Mouse (Mus musculus) urinary bladder, postnatal 14 days (tissue): ENCODE measurements around the gene Igf2r.

Source experiments
- DNase-seq: peaks from one replicate; pipeline ENCODE4 v3.0.0; 2021; ENCODE audit warnings: low spot score

The Igf2r gene

GRCm38 (mm10) chr17:12672285-12672790 is 97.1 kb downstream of the Igf2r start:
- no peak for DNase-seq

GRCm38 (mm10) chr17:12671029-12671605 is 98.3 kb downstream of the Igf2r start:
- no peak for DNase-seq

- DNase-seq = no peak
Observed at GRCm38 (mm10) chr17:12669363-12669679, 100.1 kb downstream of the Igf2r start.

- DNase-seq = no peak
Observed at GRCm38 (mm10) chr17:12668478-12669362, 100.7 kb downstream of the Igf2r start.

GRCm38 (mm10) chr17:12664156-12664555 is 105.3 kb downstream of the Igf2r start:
- DNase-seq = no peak

GRCm38 (mm10) chr17:12660572-12661260 is 108.7 kb downstream of the Igf2r start:
- no peak for DNase-seq

- DNase-seq = no peak
Observed at GRCm38 (mm10) chr17:12659233-12659632, 110.2 kb downstream of the Igf2r start.

GRCm38 (mm10) chr17:12658784-12659183 is 110.7 kb downstream of the Igf2r start:
- DNase-seq = no peak

- no peak for DNase-seq
Observed at GRCm38 (mm10) chr17:12655826-12656225, 113.6 kb downstream of the Igf2r start.

- DNase-seq = no peak
Observed at GRCm38 (mm10) chr17:12654061-12654460, 115.4 kb downstream of the Igf2r start.

GRCm38 (mm10) chr17:12652604-12653003 is 116.9 kb downstream of the Igf2r start:
- no peak for DNase-seq

GRCm38 (mm10) chr17:12645461-12645860 is 124.0 kb downstream of the Igf2r start:
- DNase-seq = no peak

- DNase-seq = no peak
Observed at GRCm38 (mm10) chr17:12641087-12641486, 128.4 kb downstream of the Igf2r start.

- no peak for DNase-seq
Observed at GRCm38 (mm10) chr17:12639585-12639984, 129.9 kb downstream of the Igf2r start.

- DNase-seq = no peak
Observed at GRCm38 (mm10) chr17:12634814-12635213, 134.7 kb downstream of the Igf2r start.
